Mouse (Mus musculus) bone marrow, adult 2 months (tissue): ENCODE results near the gene Pbld2.

Source experiments
- CTCF ChIP-seq: fragments of 200-500 bp; IDR thresholded peaks from 2 replicates; pipeline ENCODE4 v1.5.1; 2011; ENCODE audit warnings: low read length, control low read depth; ENCODE audit not compliant: control insufficient read depth, insufficient read depth
- POLR2A ChIP-seq: fragments of 200-500 bp; IDR thresholded peaks from 2 replicates; pipeline ENCODE4 v1.6.1; 2011; ENCODE audit warnings: low read depth, mild to moderate bottlenecking, control low read depth, low read length, borderline replicate concordance; ENCODE audit not compliant: control insufficient read depth

DNA sequence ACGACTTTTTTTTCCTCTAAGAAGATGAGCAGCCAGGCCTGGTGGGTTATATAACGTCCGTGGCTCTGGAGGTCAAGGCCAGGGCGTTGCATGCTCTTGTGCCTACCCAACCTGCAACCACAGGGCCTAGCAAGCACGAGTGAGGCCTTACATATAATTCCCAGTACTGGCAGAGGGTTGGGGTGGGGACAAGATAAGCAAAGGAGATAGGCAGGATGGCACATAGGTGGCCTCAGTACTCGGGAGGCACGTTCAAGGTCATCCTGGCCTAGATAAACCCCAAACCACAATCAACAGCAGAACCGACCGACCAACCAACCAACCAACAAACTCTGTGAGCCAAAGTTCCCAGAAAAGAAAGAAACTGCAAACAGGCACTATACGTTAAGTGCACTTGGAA, 62.2 kb downstream of the Pbld2 start:
- TF ChIP-seq CTCF = no peak
- TF ChIP-seq POLR2A = no peak
